Mouse (Mus musculus) heart, embryonic 12.5 days (tissue): ENCODE results near the gene Zfp952. TPM values are rescaled to one million over a fixed set of nuclear protein-coding genes. Genes with fewer than 3 reads are reported as not detected.
A peak's percentile ranks its signal among the peaks of the same experiment; 100 is the strongest.

Source experiments
- ATAC-seq: fragments of 200-750 bp; cut with Nextera tagmentation; 2 replicates; pipeline ENCODE4 v1.8.0; 2017; ENCODE audit warnings: moderate TSS enrichment, moderate library complexity; ENCODE audit not compliant: insufficient number of reproducible peaks, low FRiP score
- H3K27ac ChIP-seq: fragments of 300-500 bp; sonication (generic); 2 replicates; pipeline ENCODE4 v1.5.1; 2016; ENCODE audit warnings: mild to moderate bottlenecking, moderate library complexity; ENCODE audit not compliant: poor library complexity, severe bottlenecking
- H3K27me3 ChIP-seq: fragments of 300-500 bp; sonication (generic); replicated peaks from 2 replicates; pipeline ENCODE4 v1.6.1; 2016; ENCODE audit warnings: mild to moderate bottlenecking, moderate library complexity
- H3K36me3 ChIP-seq: fragments of 300-500 bp; sonication (generic); 2 replicates; pipeline ENCODE4 v1.6.1; 2016; ENCODE audit warnings: mild to moderate bottlenecking, moderate library complexity
- H3K4me1 ChIP-seq: fragments of 300-500 bp; sonication (generic); replicated peaks from 2 replicates; pipeline ENCODE4 v1.6.1; 2016; ENCODE audit warnings: mild to moderate bottlenecking
- H3K4me2 ChIP-seq: fragments of 300-500 bp; sonication (generic); 2 replicates; pipeline ENCODE4 v1.6.1; 2016; ENCODE audit warnings: mild to moderate bottlenecking, moderate library complexity
- H3K4me3 ChIP-seq: fragments of 300-500 bp; sonication (generic); 2 replicates; pipeline ENCODE4 v1.5.1; 2016; ENCODE audit warnings: mild to moderate bottlenecking
- H3K9ac ChIP-seq: fragments of 300-500 bp; sonication (generic); 2 replicates; pipeline ENCODE4 v1.6.1; 2016; ENCODE audit warnings: mild to moderate bottlenecking, moderate library complexity
- H3K9me3 ChIP-seq: fragments of 300-500 bp; sonication (generic); replicated peaks from 2 replicates; pipeline ENCODE4 v1.6.1; 2016; ENCODE audit warnings: mild to moderate bottlenecking, moderate library complexity
- WGBS: fragments of 180-500 bp; shearing (Covaris S2); methylation state at CpG from one replicate; pipeline ENCODE4 v1.1.7; 2016; 5-methylcytosine and 5-hydroxymethylcytosine counted together
- polyA plus RNA-seq: library from polyadenylated mRNA; unstranded; fragments of >200 nt; fragmentation: Nextera tagmentation; extraction: Ambion mirVana; gene quantifications from 2 replicates; pipeline ENCODE4 v1.2.1, GENCODE M21; 2016

The Zfp952 gene
- 6.7 and 8.0 TPM in 2 replicates for polyA plus RNA-seq

- peaks cover 10% of the 10 kb centered on the region for H3K4me1 ChIP-seq
- H3K4me3 ChIP-seq: peak within 1 kb of the TSS; percentile 96
- H3K27ac ChIP-seq: peak within 1 kb of the TSS; percentile 34; the same call in 1 of the 2 replicates
- peak within 1 kb of the TSS; percentile 85 for H3K9ac ChIP-seq
- H3K36me3 ChIP-seq: peaks cover 16% of the 10 kb centered on the region
- no peaks in the 10 kb centered on the region for H3K9me3 ChIP-seq
- no peaks in the 10 kb centered on the region for H3K27me3 ChIP-seq
- ATAC-seq: peak; percentile 94
- H3K4me2 ChIP-seq: peak within 1 kb of the TSS; percentile 82
- WGBS: 2% methylated on average over 21 of the region's 21 CpGs
These were observed at the start of gene Zfp952 for GRCm38 (mm10) chr17:32992699-32993474. Zfp952 (plus strand) TSS chr17:32993129.

DNA sequence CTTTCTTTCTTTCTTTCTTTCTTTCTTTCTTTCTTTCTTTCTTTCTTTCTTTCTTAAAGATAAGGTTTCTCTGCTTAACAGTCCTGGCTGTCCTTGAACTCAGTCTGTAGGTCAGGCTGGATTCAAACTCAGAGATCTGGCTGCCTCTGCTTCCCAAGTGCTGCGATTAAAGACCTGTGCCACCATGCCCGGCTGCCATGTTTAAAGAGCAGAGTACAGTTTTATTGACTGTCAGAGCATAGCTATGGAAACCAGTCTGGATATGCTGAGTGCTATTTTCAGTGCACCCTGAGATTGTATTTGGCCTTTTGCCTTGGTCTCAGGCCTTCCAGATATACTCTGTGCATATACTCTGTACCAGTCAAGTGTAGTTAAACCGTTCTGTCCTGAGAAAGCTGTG, 49.3 kb upstream of the Zfp952 start:
- Histone ChIP-seq H3K27me3 (no peaks in the 10 kb centered on the region), H3K27ac (no peak overlapping the region), H3K9me3 (no peaks in the 10 kb centered on the region), H3K36me3 (0 out of 2 replicates have a peak, but pooled peaks cover 3% of the 10 kb centered on the region), H3K9ac (no peak overlapping the region), H3K4me1 (peaks cover 11% of the 10 kb centered on the region), H3K4me2 (no peak overlapping the region), H3K4me3 (no peak overlapping the region)
- ATAC-seq: no peak
- 79% methylated on average over 3 of the region's 3 CpGs for WGBS

- Histone ChIP-seq H3K27ac (no peak overlapping the region), H3K9ac (no peak overlapping the region), H3K4me2 (no peak overlapping the region), H3K36me3 (0 out of 2 replicates have a peak, but pooled peaks cover 3% of the 10 kb centered on the region), H3K4me1 (peaks cover 11% of the 10 kb centered on the region), H3K4me3 (no peak overlapping the region), H3K9me3 (no peaks in the 10 kb centered on the region), H3K27me3 (no peaks in the 10 kb centered on the region)
- 64% methylated on average over 3 of the region's 3 CpGs for WGBS
- no peak for ATAC-seq
These were observed 48.4 kb upstream of the Zfp952 start for GRCm38 (mm10) chr17:32944402-32945035.

- WGBS: 51% methylated on average over 9 of the region's 9 CpGs
- Histone ChIP-seq H3K27ac (peak overlapping the region; percentile 58), H3K36me3 (0 out of 2 replicates have a peak, but pooled peaks cover 3% of the 10 kb centered on the region), H3K4me1 (peaks cover 11% of the 10 kb centered on the region), H3K27me3 (no peaks in the 10 kb centered on the region), H3K4me2 (peak overlapping the region; percentile 88), H3K9me3 (no peaks in the 10 kb centered on the region), H3K9ac (peak overlapping the region; percentile 78), H3K4me3 (peak overlapping the region; percentile 66)
- ATAC-seq: no peak
These were observed 46.2 kb upstream of the Zfp952 start for GRCm38 (mm10) chr17:32946716-32947115.

DNA sequence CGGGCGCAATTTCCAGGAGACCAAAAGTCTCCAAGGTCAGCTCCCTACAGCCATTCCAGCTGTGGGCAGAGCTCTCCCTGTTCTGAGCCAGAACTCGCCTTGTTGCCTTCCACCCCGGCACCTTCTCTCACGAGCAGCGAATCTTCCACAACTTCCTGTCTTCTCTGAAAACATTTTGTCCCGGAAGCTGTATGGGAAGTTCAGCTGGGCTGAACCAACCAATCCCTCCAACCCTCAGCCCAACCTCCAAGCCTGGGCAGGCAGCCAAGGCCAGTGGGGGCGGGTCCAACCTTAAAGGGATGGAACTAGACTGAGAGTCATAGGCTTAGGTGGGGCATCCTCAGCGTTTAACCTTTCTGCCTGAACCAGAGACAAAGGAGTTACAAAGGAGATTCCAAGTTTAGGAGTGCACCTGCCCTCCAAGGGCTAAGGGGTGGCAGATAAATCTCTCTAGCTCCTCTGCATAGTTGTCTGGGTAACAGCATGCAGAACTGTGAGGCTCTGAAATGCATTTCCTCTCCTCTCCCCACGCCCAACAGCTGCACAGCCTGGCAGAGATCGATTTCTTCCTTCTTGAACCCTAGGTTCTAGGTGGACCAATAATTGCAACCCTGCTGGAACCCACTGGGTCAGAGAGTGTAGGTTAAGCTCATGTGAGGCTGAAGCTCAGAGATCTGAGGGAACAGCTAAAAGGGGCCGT, 45.6 kb upstream of the Zfp952 start, which contains the start of gene Cyp4f13:
TSS of gene Cyp4f13 (minus strand) at position 188 of the 700 bp plus-strand sequence.
- Histone ChIP-seq H3K27me3 (no peaks in the 10 kb centered on the region; the same call in 1 of the 2 replicates), H3K9me3 (no peaks in the 10 kb centered on the region), H3K4me2 (peak within 1 kb of the TSS; percentile 88), H3K4me1 (peaks cover 11% of the 10 kb centered on the region), H3K36me3 (0 out of 2 replicates have a peak, but pooled peaks cover 3% of the 10 kb centered on the region), H3K4me3 (peak within 1 kb of the TSS; percentile 66), H3K27ac (peak within 1 kb of the TSS; percentile 58), H3K9ac (peak within 1 kb of the TSS; percentile 78)
- 27% methylated on average over 12 of the region's 12 CpGs for WGBS
- ATAC-seq: peak; percentile 94

- Histone ChIP-seq H3K9ac (no peak overlapping the region), H3K27ac (no peak overlapping the region), H3K27me3 (no peaks in the 10 kb centered on the region; the same call in 1 of the 2 replicates), H3K4me2 (no peak overlapping the region), H3K9me3 (no peaks in the 10 kb centered on the region), H3K36me3 (0 out of 2 replicates have a peak, but pooled peaks cover 3% of the 10 kb centered on the region), H3K4me3 (no peak overlapping the region), H3K4me1 (peaks cover 11% of the 10 kb centered on the region)
- no peak for ATAC-seq
- WGBS: 85% methylated on average over 3 of the region's 3 CpGs
These were observed 42.8 kb upstream of the Zfp952 start for GRCm38 (mm10) chr17:32950136-32950535.

GRCm38 (mm10) chr17:32951006-32951405, 41.9 kb upstream of the Zfp952 start:
- Histone ChIP-seq H3K9ac (no peak overlapping the region), H3K4me3 (no peak overlapping the region), H3K4me1 (peaks cover 11% of the 10 kb centered on the region), H3K4me2 (no peak overlapping the region), H3K9me3 (no peaks in the 10 kb centered on the region), H3K27ac (no peak overlapping the region), H3K36me3 (no peaks in the 10 kb centered on the region), H3K27me3 (no peaks in the 10 kb centered on the region; the same call in 1 of the 2 replicates)
- ATAC-seq: no peak
- WGBS: 70% methylated on average over 11 of the region's 11 CpGs

- H3K27me3 ChIP-seq: no peaks in the 10 kb centered on the region; the same call in 1 of the 2 replicates
- peaks cover 8% of the 10 kb centered on the region for H3K4me1 ChIP-seq
- H3K9ac ChIP-seq: no peak overlapping the region
- H3K9me3 ChIP-seq: no peaks in the 10 kb centered on the region
- H3K4me2 ChIP-seq: peak overlapping the region; percentile 11; the same call in 1 of the 2 replicates
- H3K36me3 ChIP-seq: no peaks in the 10 kb centered on the region
- no peak overlapping the region for H3K4me3 ChIP-seq
- no peak overlapping the region for H3K27ac ChIP-seq
- no peak for ATAC-seq
- 26% methylated on average over 16 of the region's 16 CpGs for WGBS
These were observed 41.5 kb upstream of the Zfp952 start for GRCm38 (mm10) chr17:32951441-32951840.

GRCm38 (mm10) chr17:32965253-32965622, 27.7 kb upstream of the Zfp952 start:
- Histone ChIP-seq H3K9ac (peak overlapping the region; percentile 81), H3K9me3 (no peaks in the 10 kb centered on the region), H3K4me3 (peak overlapping the region; percentile 87), H3K4me1 (peaks cover 12% of the 10 kb centered on the region), H3K27ac (peak overlapping the region; percentile 44), H3K4me2 (peak overlapping the region; percentile 84), H3K36me3 (no peaks in the 10 kb centered on the region), H3K27me3 (no peaks in the 10 kb centered on the region)
- WGBS: 0% methylated on average over 14 of the region's 14 CpGs
- peak; percentile 30; the same call in 1 of the 2 replicates for ATAC-seq

- Histone ChIP-seq H3K4me3 (peak within 1 kb of the TSS; percentile 87), H3K27me3 (no peaks in the 10 kb centered on the region), H3K36me3 (no peaks in the 10 kb centered on the region), H3K9me3 (no peaks in the 10 kb centered on the region), H3K4me2 (peak within 1 kb of the TSS; percentile 84), H3K9ac (peak within 1 kb of the TSS; percentile 81), H3K27ac (peak within 1 kb of the TSS; percentile 89), H3K4me1 (peaks cover 12% of the 10 kb centered on the region)
- 0% methylated on average over 33 of the region's 33 CpGs for WGBS
- peak; percentile 99 for ATAC-seq
These were observed 27.2 kb upstream of the Zfp952 start, which contains the start of gene Zfp472 for GRCm38 (mm10) chr17:32965623-32966290. Zfp472 (plus strand) TSS chr17:32965814.
